Mouse (Mus musculus): ENCODE measurements around the gene Cuta. TPM values are rescaled to one million over a fixed set of nuclear protein-coding genes. Genes with fewer than 3 reads are reported as not detected.

Gene Cuta
- total RNA-seq, 2 experiments from 2014 or later = 94.9 to 100 TPM

GRCm38 (mm10) chr17:26893492-26893891 lies 45.9 kb downstream of the Cuta start:
- DNase-seq (ENCODE audit: low spot score in 2 of 2) = no peak

- DNase-seq (ENCODE audit: low spot score in 2 of 2) = peak in 1 of 2 experiments; percentile 45
Measured at GRCm38 (mm10) chr17:26892635-26893375, 46.6 kb downstream of the Cuta start.

- no peak for DNase-seq (ENCODE audit: low spot score in 2 of 2)
Measured at GRCm38 (mm10) chr17:26887926-26888325, 51.4 kb downstream of the Cuta start.

- peak; percentile 73 to 90 for DNase-seq (ENCODE audit: low spot score in 2 of 2)
Measured at GRCm38 (mm10) chr17:26886047-26886749, 53.2 kb downstream of the Cuta start.

- DNase-seq (ENCODE audit: low spot score in 2 of 2) = peak; percentile 48 to 79
Measured at GRCm38 (mm10) chr17:26884995-26885926, 54.1 kb downstream of the Cuta start.

Small RNA genes within 50 kb of the gene (microRNA-seq; reads per million reads assigned to microRNA genes)
- gene Gm27775 = 0 reads per million in 2 experiments
- gene Mir3083 = 23.4 to 25.4 reads per million in 2 experiments
- 4.2 to 5.5 reads per million in 2 experiments for gene Mir6968

Other genes with a start within 250 kb of the Cuta start
- gene Crebrf, start 223.9 kb downstream of the Cuta start, total RNA-seq (2021) = 100 to 1,000 TPM; 152 to 159 TPM
- gene Bnip1, start 158.5 kb downstream of the Cuta start, total RNA-seq (2021) = 10 to 100 TPM; 31.2 to 33.6 TPM
- not detected for gene Nkx2-5, start 94.6 kb downstream of the Cuta start, total RNA-seq (2021)
- 1 to 10 TPM; 3.3 to 3.5 TPM for gene Kifc5b, start 22.5 kb downstream of the Cuta start, total RNA-seq (2021)
- 10 to 100 TPM; 37.6 to 40.0 TPM for gene Phf1, start 6.5 kb downstream of the Cuta start, total RNA-seq (2021)
- 100 to 1,000 TPM; 400 to 412 TPM for gene Syngap1, start 1.7 kb upstream of the Cuta start, total RNA-seq (2021)
- 10 to 100 TPM; 15.2 to 15.5 TPM for gene Zbtb9, start 33.6 kb upstream of the Cuta start, total RNA-seq (2021)
- 10 to 100 TPM; 12.1 to 12.9 TPM for gene Bak1, start 89.4 kb upstream of the Cuta start, total RNA-seq (2021)
- 1 to 10 TPM; 2.1 to 2.4 TPM for gene Itpr3, start 117.7 kb upstream of the Cuta start, total RNA-seq (2021)
- 100 to 1,000 TPM; 215 to 217 TPM for gene Uqcc2, start 194.3 kb upstream of the Cuta start, total RNA-seq (2021)
- gene Ip6k3, start 228.2 kb upstream of the Cuta start, total RNA-seq (2021) = under 1 TPM; 0.46 to 0.64 TPM